Mouse (Mus musculus): ENCODE results near the gene Cd83. TPM values are rescaled to one million over a fixed set of nuclear protein-coding genes. Genes with fewer than 3 reads are reported as not detected.

The Cd83 gene
- 17.4 and 18.8 TPM in 2 replicates for polyA plus RNA-seq (2015; fragmentation: Nextera tagmentation; extraction: Ambion mirVana)

- H3K9me3 ChIP-seq = no peaks in the 10 kb centered on the region
- peaks cover 27% of the 10 kb centered on the region for H3K4me1 ChIP-seq (replicated peaks)
- ATAC-seq (ENCODE audit: low read depth) = peak; percentile 74
- peak within 1 kb of the TSS; percentile 64 for H3K4me3 ChIP-seq
- peaks cover 27% of the 10 kb centered on the region for H3K27me3 ChIP-seq
- H3K36me3 ChIP-seq = no peaks in the 10 kb centered on the region
- H3K27ac ChIP-seq (replicated peaks) = peak within 1 kb of the TSS; percentile 54
- 5% methylated on average over 72 of the region's 73 CpGs for WGBS
- H3K9ac ChIP-seq = peak within 1 kb of the TSS; percentile 82
- H3K4me2 ChIP-seq = peak within 1 kb of the TSS; percentile 96
Observed at GRCm38 (mm10) chr13:43784725-43785711, at the start of gene Cd83. Gene Cd83, plus strand, starts transcription at chr13:43784775.

GRCm38 (mm10) chr13:43739598-43740275, 44.8 kb upstream of the Cd83 start:
- no peaks in the 10 kb centered on the region for H3K9me3 ChIP-seq
- H3K4me2 ChIP-seq = no peak overlapping the region
- H3K9ac ChIP-seq = 0 out of 2 replicates have a peak overlapping the region, but pooled peaks have one; percentile 22
- WGBS = 27% methylated on average over 15 of the region's 15 CpGs
- no peak overlapping the region for H3K27ac ChIP-seq (replicated peaks)
- no peaks in the 10 kb centered on the region for H3K36me3 ChIP-seq
- H3K27me3 ChIP-seq = no peaks in the 10 kb centered on the region
- no peak overlapping the region for H3K4me3 ChIP-seq
- peaks cover 12% of the 10 kb centered on the region; the same call in 1 of the 2 replicates for H3K4me1 ChIP-seq (replicated peaks)
- ATAC-seq (ENCODE audit: low read depth) = peak; percentile 92

GRCm38 (mm10) chr13:43740276-43740608, 44.3 kb upstream of the Cd83 start:
- WGBS = 45% methylated on average over 7 of the region's 7 CpGs
- no peak overlapping the region for H3K4me2 ChIP-seq
- no peaks in the 10 kb centered on the region for H3K27me3 ChIP-seq
- no peak overlapping the region for H3K27ac ChIP-seq (replicated peaks)
- no peak overlapping the region for H3K4me3 ChIP-seq
- H3K4me1 ChIP-seq (replicated peaks) = peaks cover 12% of the 10 kb centered on the region; the same call in 1 of the 2 replicates
- H3K9me3 ChIP-seq = no peaks in the 10 kb centered on the region
- H3K36me3 ChIP-seq = no peaks in the 10 kb centered on the region
- ATAC-seq (ENCODE audit: low read depth) = no peak; the same call in 1 of the 2 replicates
- H3K9ac ChIP-seq = 0 out of 2 replicates have a peak overlapping the region, but pooled peaks have one; percentile 22

GRCm38 (mm10) chr13:43742677-43743076, 41.9 kb upstream of the Cd83 start:
- no peak overlapping the region for H3K4me3 ChIP-seq
- H3K4me1 ChIP-seq (replicated peaks) = peaks cover 12% of the 10 kb centered on the region; the same call in 1 of the 2 replicates
- no peaks in the 10 kb centered on the region for H3K9me3 ChIP-seq
- H3K9ac ChIP-seq = no peak overlapping the region
- no peak for ATAC-seq (ENCODE audit: low read depth)
- H3K36me3 ChIP-seq = no peaks in the 10 kb centered on the region
- WGBS = 74% methylated on average over 3 of the region's 3 CpGs
- H3K27me3 ChIP-seq = no peaks in the 10 kb centered on the region
- H3K4me2 ChIP-seq = no peak overlapping the region
- H3K27ac ChIP-seq (replicated peaks) = no peak overlapping the region

- no peaks in the 10 kb centered on the region for H3K36me3 ChIP-seq
- ATAC-seq (ENCODE audit: low read depth) = no peak
- WGBS = 82% methylated on average over 7 of the region's 7 CpGs
Observed at GRCm38 (mm10) chr13:43744259-43744658, 40.3 kb upstream of the Cd83 start.

GRCm38 (mm10) chr13:43750301-43750700, 34.3 kb upstream of the Cd83 start:
- ATAC-seq (ENCODE audit: low read depth) = no peak
- no peaks in the 10 kb centered on the region for H3K27me3 ChIP-seq
- WGBS = 88% methylated on average over 3 of the region's 3 CpGs
- H3K4me2 ChIP-seq = no peak overlapping the region
- no peak overlapping the region for H3K4me3 ChIP-seq
- peaks cover 15% of the 10 kb centered on the region for H3K4me1 ChIP-seq (replicated peaks)
- H3K36me3 ChIP-seq = no peaks in the 10 kb centered on the region
- no peaks in the 10 kb centered on the region for H3K9me3 ChIP-seq
- no peak overlapping the region for H3K27ac ChIP-seq (replicated peaks)
- no peak overlapping the region for H3K9ac ChIP-seq

More at GRCm38 (mm10) chr13:43744259-43744658, 40.3 kb upstream of the Cd83 start:
- H3K4me3 ChIP-seq = no peak overlapping the region
- H3K9ac ChIP-seq = no peak overlapping the region
- H3K27me3 ChIP-seq = no peaks in the 10 kb centered on the region
- no peak overlapping the region for H3K27ac ChIP-seq (replicated peaks)
- no peak overlapping the region for H3K4me2 ChIP-seq
- peaks cover 12% of the 10 kb centered on the region; the same call in 1 of the 2 replicates for H3K4me1 ChIP-seq (replicated peaks)
- H3K9me3 ChIP-seq = no peaks in the 10 kb centered on the region

- H3K4me2 ChIP-seq = no peak overlapping the region
- no peak overlapping the region for H3K27ac ChIP-seq (replicated peaks)
- H3K36me3 ChIP-seq = no peaks in the 10 kb centered on the region
- 91% methylated on average over 6 of the region's 6 CpGs for WGBS
- H3K27me3 ChIP-seq = no peaks in the 10 kb centered on the region
- H3K4me1 ChIP-seq (replicated peaks) = peaks cover 15% of the 10 kb centered on the region
- no peak overlapping the region for H3K9ac ChIP-seq
- no peak overlapping the region for H3K4me3 ChIP-seq
- ATAC-seq (ENCODE audit: low read depth) = no peak
- H3K9me3 ChIP-seq = no peaks in the 10 kb centered on the region
Observed at GRCm38 (mm10) chr13:43750966-43751365, 33.6 kb upstream of the Cd83 start.

- WGBS = 90% methylated on average over 7 of the region's 7 CpGs
- Histone ChIP-seq H3K4me3 (no peak overlapping the region), H3K36me3 (no peaks in the 10 kb centered on the region), H3K4me1 (replicated peaks) (peaks cover 15% of the 10 kb centered on the region), H3K9me3 (no peaks in the 10 kb centered on the region), H3K27me3 (no peaks in the 10 kb centered on the region), H3K9ac (no peak overlapping the region), H3K27ac (replicated peaks) (no peak overlapping the region), H3K4me2 (no peak overlapping the region)
- no peak for ATAC-seq (ENCODE audit: low read depth)
Observed at GRCm38 (mm10) chr13:43752407-43752806, 32.2 kb upstream of the Cd83 start.

- Histone ChIP-seq H3K27ac (replicated peaks) (no peak overlapping the region; the same call in 1 of the 2 replicates), H3K4me1 (replicated peaks) (peaks cover 15% of the 10 kb centered on the region), H3K4me3 (no peak overlapping the region), H3K36me3 (no peaks in the 10 kb centered on the region), H3K4me2 (no peak overlapping the region), H3K9me3 (no peaks in the 10 kb centered on the region), H3K27me3 (no peaks in the 10 kb centered on the region), H3K9ac (no peak overlapping the region)
- 13% methylated on average over 9 of the region's 9 CpGs for WGBS
- ATAC-seq (ENCODE audit: low read depth) = no peak
Observed at GRCm38 (mm10) chr13:43753652-43754051, 30.9 kb upstream of the Cd83 start.

- Histone ChIP-seq H3K36me3 (no peaks in the 10 kb centered on the region), H3K27me3 (no peaks in the 10 kb centered on the region), H3K4me1 (replicated peaks) (peaks cover 15% of the 10 kb centered on the region), H3K4me2 (no peak overlapping the region), H3K27ac (replicated peaks) (no peak overlapping the region), H3K9ac (no peak overlapping the region), H3K4me3 (no peak overlapping the region), H3K9me3 (no peaks in the 10 kb centered on the region)
- ATAC-seq (ENCODE audit: low read depth) = no peak
- WGBS = 96% methylated on average over 3 of the region's 3 CpGs
Observed at GRCm38 (mm10) chr13:43754455-43755128, 30.0 kb upstream of the Cd83 start.

GRCm38 (mm10) chr13:43755573-43755972, 29.0 kb upstream of the Cd83 start:
- no peak overlapping the region for H3K9ac ChIP-seq
- H3K4me2 ChIP-seq = no peak overlapping the region
- 81% methylated on average over 7 of the region's 7 CpGs for WGBS
- ATAC-seq (ENCODE audit: low read depth) = no peak
- H3K27ac ChIP-seq (replicated peaks) = no peak overlapping the region
- no peaks in the 10 kb centered on the region for H3K27me3 ChIP-seq
- H3K4me3 ChIP-seq = no peak overlapping the region
- no peaks in the 10 kb centered on the region for H3K36me3 ChIP-seq
- H3K9me3 ChIP-seq = no peaks in the 10 kb centered on the region
- H3K4me1 ChIP-seq (replicated peaks) = peaks cover 15% of the 10 kb centered on the region
